Mouse (Mus musculus) lung, postnatal 14 days (tissue): ENCODE results near the gene Igll1.

Experiments used
- DNase-seq: peaks from one replicate; pipeline ENCODE4 v3.0.0; 2021

The Igll1 gene

GRCm38 (mm10) chr16:16852411-16852810 is 11.4 kb downstream of the Igll1 start:
- DNase-seq: no peak

- no peak for DNase-seq
These were observed 14.6 kb downstream of the Igll1 start for GRCm38 (mm10) chr16:16849196-16849595.

GRCm38 (mm10) chr16:16829671-16830070 is 34.1 kb downstream of the Igll1 start:
- DNase-seq: no peak

- DNase-seq: peak; percentile 36
These were observed 34.8 kb downstream of the Igll1 start, which contains the start of gene Spag6l for GRCm38 (mm10) chr16:16828757-16829615. Gene Spag6l, minus strand, starts transcription at chr16:16829456.

- no peak for DNase-seq
These were observed 37.6 kb downstream of the Igll1 start for GRCm38 (mm10) chr16:16826223-16826622.

- no peak for DNase-seq
These were observed 38.3 kb downstream of the Igll1 start for GRCm38 (mm10) chr16:16825476-16825875.
